In genomic region chr6:57535971-57536669, GRCm38 (mm10) we compare ENCODE assay signal across 8 mouse cellular contexts. TPM values are rescaled to one million over a fixed set of nuclear protein-coding genes. Genes with fewer than 3 reads are reported as not detected.
A peak's percentile ranks its signal among the peaks of the same experiment; 100 is the strongest.
DNase-seq lines count a peak whose midpoint lies in the region; ATAC-seq lines count a peak whose summit lies in the region.

No protein-coding gene starts in this region.

- no peaks in the 10 kb centered on the region for H3K9me3 ChIP-seq in liver, embryonic 11.5 days (ENCODE audit: control insufficient read depth, low read length)
- H3K9me3 ChIP-seq in neural tube, embryonic 14.5 days (ENCODE audit: control insufficient read depth, low read length) = no peaks in the 10 kb centered on the region

- no peaks in the 10 kb centered on the region for H3K36me3 ChIP-seq in liver, embryonic 11.5 days (ENCODE audit: control insufficient read depth, insufficient read depth, low read length)
- H3K36me3 ChIP-seq in neural tube, embryonic 14.5 days (ENCODE audit: control insufficient read depth, insufficient read depth, low read length) = no peaks in the 10 kb centered on the region

- peak overlapping the region; percentile 54 for H3K9ac ChIP-seq in liver, embryonic 11.5 days (ENCODE audit: low read depth, low read length)
- H3K9ac ChIP-seq in neural tube, embryonic 14.5 days (replicated peaks; ENCODE audit: low read depth, low read length) = peak overlapping the region; percentile 37; the same call in 1 of the 2 replicates

- no peaks in the 10 kb centered on the region for H3K27me3 ChIP-seq in liver, embryonic 11.5 days (replicated peaks; ENCODE audit: control insufficient read depth, insufficient read depth, low read length)
- no peaks in the 10 kb centered on the region for H3K27me3 ChIP-seq in neural tube, embryonic 14.5 days (ENCODE audit: control insufficient read depth, insufficient read depth, low read length)

- ATAC-seq in liver, embryonic 11.5 days (replicated peaks; ENCODE audit: low FRiP score) = peak; percentile 37
- ATAC-seq in neural tube, embryonic 14.5 days (ENCODE audit: low read depth) = peak; percentile 45

- no peak overlapping the region for H3K27ac ChIP-seq in liver, embryonic 11.5 days (ENCODE audit: low read depth, low read length)
- H3K27ac ChIP-seq in neural tube, embryonic 14.5 days (ENCODE audit: low read depth, low read length) = peak overlapping the region; percentile 25

- H3K4me3 ChIP-seq in liver, embryonic 11.5 days (ENCODE audit: low read depth, low read length) = peak overlapping the region; percentile 72
- peak overlapping the region; percentile 77 for H3K4me3 ChIP-seq in neural tube, embryonic 14.5 days (ENCODE audit: low read depth, low read length)

- no peaks in the 10 kb centered on the region; the same call in none of the 2 replicates for H3K4me1 ChIP-seq in liver, embryonic 11.5 days (replicated peaks; ENCODE audit: control insufficient read depth, insufficient read depth, low read length)
- H3K4me1 ChIP-seq in neural tube, embryonic 14.5 days (ENCODE audit: control insufficient read depth, insufficient read depth, low read length) = peaks cover 8% of the 10 kb centered on the region

- peak; percentile 38 to 51 for DNase-seq in B cell, adult 2 months
- peak; percentile 53 for DNase-seq in CD4-positive, CD25-positive, alpha-beta regulatory T cell, adult 2 months (ENCODE audit: low read depth, low spot score)
- peak; percentile 43 to 54 for DNase-seq in cerebellum, postnatal 10 days
- peak; percentile 6 to 29 for DNase-seq in heart, postnatal 14 days
- DNase-seq in liver, embryonic 11.5 days (ENCODE audit: low spot score) = no peak
- no peak for DNase-seq in right cerebral cortex, postnatal 14 days
- DNase-seq in right cerebral cortex, postnatal 4 days = no peak

- intact Hi-C loops in heart, postnatal 14 days (cut with DNase I) = loop anchor here (10.0 kb wide), 3 partner anchors 169 to 821 kb away; partner anchors contain the start of genes Avl9, Lancl2, Nt5c3 and Vmn1r4

- H3K4me2 ChIP-seq in liver, embryonic 11.5 days = peak overlapping the region; percentile 76
- H3K4me2 ChIP-seq in neural tube, embryonic 14.5 days (ENCODE audit: low read depth, low read length) = peak overlapping the region; percentile 62

- 27% methylated on average over 14 of the region's 14 CpGs for WGBS in liver, embryonic 11.5 days
- whole genome bisulfite sequencing in neural tube, embryonic 14.5 days = 24% methylated on average over 14 of the region's 14 CpGs

RNA-seq across cellular contexts. Expression of gene Ppm1k, which starts 0.9 kb away (rescaled TPM):
- total RNA-seq in heart, postnatal 14 days (2021) = 10 to 100 TPM; 36.2 to 43.8 TPM
- polyA plus RNA-seq in liver, embryonic 11.5 days (2014; fragmentation: Nextera tagmentation; extraction: Ambion mirVana) = 3.5 TPM in 2 replicates
- polyA plus RNA-seq in neural tube, embryonic 14.5 days (2014; fragmentation: Nextera tagmentation; extraction: Ambion mirVana) = 8.4 and 9.4 TPM in 2 replicates

RNA-seq across cellular contexts. Expression of gene Herc6, which starts 44.7 kb away (rescaled TPM):
- 1 to 10 TPM; 2.4 TPM for total RNA-seq in heart, postnatal 14 days (2021)
- 4.6 and 5.2 TPM in 2 replicates for polyA plus RNA-seq in liver, embryonic 11.5 days (2014; fragmentation: Nextera tagmentation; extraction: Ambion mirVana)
- 0.44 and 1.2 TPM in 2 replicates for polyA plus RNA-seq in neural tube, embryonic 14.5 days (2014; fragmentation: Nextera tagmentation; extraction: Ambion mirVana)

Comparison
In these comparisons a context has a peak if more than half of its experiments do, and no peak if none do; other contexts are left out.
1. DNase-seq: peak in B cell, adult 2 months (2 of 2), CD4-positive, CD25-positive, alpha-beta regulatory T cell, adult 2 months (single experiment), cerebellum, postnatal 10 days (2 of 2) and heart, postnatal 14 days (2 of 2); none in liver, embryonic 11.5 days (single experiment), right cerebral cortex, postnatal 14 days (single experiment) and right cerebral cortex, postnatal 4 days (single experiment).